Mouse (Mus musculus) liver, embryonic 15.5 days (tissue): ENCODE measurements around the gene Vcp. TPM values are rescaled to one million over a fixed set of nuclear protein-coding genes. Genes with fewer than 3 reads are reported as not detected.

Source experiments
- ATAC-seq: fragments of 200-750 bp; cut with Nextera tagmentation; 2 replicates; pipeline ENCODE4 v1.8.0; 2017; ENCODE audit warnings: moderate number of reproducible peaks, mild to moderate bottlenecking, moderate library complexity; ENCODE audit not compliant: insufficient read depth
- H3K27ac ChIP-seq: fragments of 300-500 bp; sonication (generic); replicated peaks from 2 replicates; pipeline ENCODE4 v1.5.1; 2015; ENCODE audit warnings: mild to moderate bottlenecking, inconsistent platforms
- H3K27me3 ChIP-seq: fragments of 300-500 bp; sonication (generic); 2 replicates; pipeline ENCODE4 v1.6.1; 2015; ENCODE audit warnings: mild to moderate bottlenecking, inconsistent platforms
- H3K36me3 ChIP-seq: fragments of 300-500 bp; sonication (generic); replicated peaks from 2 replicates; pipeline ENCODE4 v1.6.1; 2015; ENCODE audit warnings: moderate library complexity, mild to moderate bottlenecking, inconsistent platforms
- H3K4me1 ChIP-seq: fragments of 300-500 bp; sonication (generic); replicated peaks from 2 replicates; pipeline ENCODE4 v1.6.1; 2015; ENCODE audit warnings: inconsistent platforms
- H3K4me2 ChIP-seq: fragments of 300-500 bp; sonication (generic); 2 replicates; pipeline ENCODE4 v1.6.1; 2015; ENCODE audit warnings: moderate library complexity, mild to moderate bottlenecking, inconsistent platforms
- H3K4me3 ChIP-seq: fragments of 300-500 bp; sonication (generic); replicated peaks from 2 replicates; pipeline ENCODE4 v1.5.1; 2015; ENCODE audit warnings: mild to moderate bottlenecking, inconsistent platforms
- H3K9ac ChIP-seq: fragments of 300-500 bp; sonication (generic); 2 replicates; pipeline ENCODE4 v1.6.1; 2015; ENCODE audit warnings: moderate library complexity, mild to moderate bottlenecking, inconsistent platforms
- H3K9me3 ChIP-seq: fragments of 300-500 bp; sonication (generic); replicated peaks from 2 replicates; pipeline ENCODE4 v1.6.1; 2016; ENCODE audit warnings: inconsistent platforms
- WGBS: fragments of 180-500 bp; shearing (Covaris S2); methylation state at CpG from one replicate; pipeline ENCODE4 v1.1.7; 2015; ENCODE audit warnings: mixed read lengths; ENCODE audit not compliant: insufficient replicate concordance; 5-methylcytosine and 5-hydroxymethylcytosine counted together
- polyA plus RNA-seq: library from polyadenylated mRNA; unstranded; fragments of >200 nt; fragmentation: Nextera tagmentation; extraction: Ambion mirVana; gene quantifications from 2 replicates; pipeline ENCODE4 v1.2.1, GENCODE M21; 2015

The Vcp gene
- polyA plus RNA-seq, 1 experiment from 2014 or later = 204 TPM

DNA sequence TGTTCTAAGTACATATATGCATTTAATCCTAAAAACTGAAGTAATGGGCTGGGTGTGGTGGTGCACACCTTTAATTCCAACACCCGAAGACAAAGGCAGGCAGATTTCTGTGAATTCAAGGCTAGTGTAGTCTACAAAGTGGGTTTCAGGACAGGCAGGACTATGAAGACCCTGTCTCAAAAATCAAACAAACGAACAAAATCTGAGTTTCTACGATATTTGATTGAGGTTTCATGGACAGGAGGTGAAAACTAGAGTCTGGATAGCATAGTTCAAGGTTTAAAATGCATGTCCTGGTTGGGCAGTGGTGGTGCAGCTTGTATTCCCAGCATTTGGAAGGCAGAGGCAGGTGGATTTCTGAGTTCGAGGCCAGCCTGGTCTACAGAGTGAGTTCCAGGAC lies 31.0 kb downstream of the Vcp start, which contains the start of gene 1700022I11Rik:
Gene 1700022I11Rik, plus strand, starts transcription at position 301 of the 400 bp plus-strand sequence.
- WGBS = 48% methylated on average over 4 of the region's 4 CpGs
- ATAC-seq = no peak
- H3K4me2 ChIP-seq = no peak within 1 kb of the TSS

DNA sequence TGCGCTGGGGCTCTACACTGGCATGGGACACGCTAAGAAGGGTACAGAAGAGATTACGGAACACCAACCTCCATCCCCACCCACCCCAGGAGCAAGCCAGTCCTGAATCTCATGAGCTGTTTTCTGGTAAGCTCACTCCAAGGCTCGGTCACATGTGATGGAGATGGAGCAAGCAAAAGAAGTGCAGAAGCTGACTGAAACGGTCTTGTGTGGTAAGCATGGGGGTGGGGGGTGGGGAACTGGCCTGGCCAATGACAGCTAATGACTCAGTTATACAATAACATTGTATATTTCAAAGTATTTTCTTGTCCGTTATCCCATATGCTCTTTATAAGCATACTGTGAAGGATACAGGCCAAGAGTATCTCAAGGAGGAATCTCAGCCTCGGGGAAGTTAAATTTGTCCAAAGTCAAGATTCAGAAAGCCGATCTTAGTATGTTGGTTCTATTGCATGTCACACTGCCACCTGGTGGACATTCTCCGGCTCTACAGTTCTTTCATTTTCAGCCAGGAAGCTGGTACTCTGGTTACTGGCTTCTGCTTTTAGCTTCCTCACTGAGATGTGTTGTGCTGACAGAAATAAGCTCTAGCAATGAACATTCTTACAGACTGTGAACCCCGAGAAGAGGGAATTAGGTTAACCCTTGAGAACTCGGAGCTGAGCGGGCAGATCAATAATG lies 35.1 kb downstream of the Vcp start:
- Histone ChIP-seq H3K4me1 (peaks cover 7% of the 10 kb centered on the region), H3K27me3 (peaks cover 17% of the 10 kb centered on the region), H3K36me3 (no peaks in the 10 kb centered on the region), H3K4me2 (peak overlapping the region; percentile 43), H3K9ac (no peak overlapping the region), H3K27ac (no peak overlapping the region), H3K4me3 (no peak overlapping the region; the same call in 1 of the 2 replicates), H3K9me3 (no peaks in the 10 kb centered on the region)
- 11% methylated on average over 12 of the region's 12 CpGs for WGBS
- no peak for ATAC-seq

More for the DNA sequence above, 31.0 kb downstream of the Vcp start, which contains the start of gene 1700022I11Rik:
- H3K27ac ChIP-seq = no peak within 1 kb of the TSS
- H3K4me1 ChIP-seq = peaks cover 7% of the 10 kb centered on the region
- H3K4me3 ChIP-seq = no peak within 1 kb of the TSS
- no peak within 1 kb of the TSS for H3K9ac ChIP-seq
- H3K36me3 ChIP-seq = no peaks in the 10 kb centered on the region
- H3K27me3 ChIP-seq = peaks cover 9% of the 10 kb centered on the region
- no peaks in the 10 kb centered on the region for H3K9me3 ChIP-seq

DNA sequence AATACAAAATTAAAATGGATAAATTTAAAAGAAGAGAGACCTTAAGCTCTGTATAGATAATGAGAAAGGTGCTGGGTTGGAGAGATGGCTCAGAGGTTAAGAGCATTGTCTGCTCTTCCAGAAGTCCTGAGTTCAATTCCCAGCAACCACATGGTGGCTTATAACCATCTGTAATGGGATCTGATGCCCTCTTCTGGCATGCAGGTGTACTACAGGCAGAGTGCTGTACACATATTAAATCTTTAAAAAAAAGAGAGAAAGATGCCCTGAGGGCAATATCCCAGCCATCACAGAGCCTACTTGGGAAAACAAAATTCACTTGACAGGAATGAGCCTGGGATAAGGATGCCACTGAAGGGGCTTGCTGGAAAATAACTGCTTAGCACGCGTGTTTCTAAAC lies 36.8 kb downstream of the Vcp start:
- peaks cover 7% of the 10 kb centered on the region for H3K4me1 ChIP-seq
- H3K27me3 ChIP-seq = peaks cover 17% of the 10 kb centered on the region
- no peaks in the 10 kb centered on the region for H3K36me3 ChIP-seq
- no peak overlapping the region for H3K4me2 ChIP-seq
- no peak for ATAC-seq
- WGBS = 84% methylated on average over 2 of the region's 2 CpGs
- no peak overlapping the region for H3K27ac ChIP-seq
- no peaks in the 10 kb centered on the region for H3K9me3 ChIP-seq
- H3K4me3 ChIP-seq = no peak overlapping the region
- no peak overlapping the region for H3K9ac ChIP-seq

DNA sequence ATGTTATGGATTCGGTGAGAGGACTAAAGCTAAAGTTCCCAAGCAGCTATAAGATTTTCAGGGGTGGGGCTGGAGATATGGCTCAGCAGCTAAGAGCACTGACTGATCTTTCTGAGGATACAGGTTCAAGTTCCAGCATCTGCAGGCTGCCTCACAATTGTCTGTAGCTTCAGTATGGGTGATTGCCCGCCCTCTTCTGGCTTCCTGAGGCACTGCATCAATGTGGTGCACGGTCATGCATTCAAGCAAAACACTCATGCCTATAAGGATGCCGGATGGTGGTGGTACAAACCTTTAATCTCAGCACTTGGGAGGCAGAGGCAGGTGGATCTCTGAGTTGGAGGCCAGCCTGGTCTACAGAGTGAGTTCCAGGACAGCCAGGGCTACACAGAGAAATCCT lies 38.7 kb downstream of the Vcp start:
- no peak overlapping the region for H3K27ac ChIP-seq
- 15% methylated on average over 4 of the region's 4 CpGs for WGBS
- H3K4me3 ChIP-seq = no peak overlapping the region
- H3K4me1 ChIP-seq = peaks cover 7% of the 10 kb centered on the region
- H3K36me3 ChIP-seq = no peaks in the 10 kb centered on the region
- no peaks in the 10 kb centered on the region for H3K9me3 ChIP-seq
- ATAC-seq = no peak
- no peak overlapping the region for H3K9ac ChIP-seq
- H3K4me2 ChIP-seq = no peak overlapping the region
- peaks cover 17% of the 10 kb centered on the region for H3K27me3 ChIP-seq

DNA sequence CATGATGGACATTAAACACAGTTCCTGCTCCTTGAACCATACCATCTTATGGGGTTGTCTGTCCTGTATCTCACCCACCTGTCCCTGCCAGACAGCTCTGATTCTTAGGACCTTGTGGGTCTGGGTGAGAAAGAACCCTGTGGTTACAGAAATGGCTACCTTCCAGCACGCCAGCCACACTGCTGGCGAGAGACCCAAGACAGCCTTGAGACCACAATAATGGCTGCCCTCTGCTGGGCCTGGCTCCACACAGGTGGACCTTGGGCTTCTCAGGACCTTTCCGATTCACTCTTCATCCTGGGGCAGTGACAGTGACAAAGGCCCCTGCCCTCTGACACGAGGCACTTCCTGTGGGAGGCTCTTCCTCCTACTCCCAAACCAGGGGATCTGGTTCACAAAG lies 40.9 kb downstream of the Vcp start:
- peaks cover 8% of the 10 kb centered on the region for H3K27me3 ChIP-seq
- H3K27ac ChIP-seq = no peak overlapping the region
- no peak for ATAC-seq
- no peaks in the 10 kb centered on the region for H3K9me3 ChIP-seq
- H3K36me3 ChIP-seq = no peaks in the 10 kb centered on the region
- no peak overlapping the region for H3K4me3 ChIP-seq
- no peak overlapping the region for H3K9ac ChIP-seq
- no peak overlapping the region for H3K4me2 ChIP-seq
- no peaks in the 10 kb centered on the region for H3K4me1 ChIP-seq
- 44% methylated on average over 4 of the region's 4 CpGs for WGBS

DNA sequence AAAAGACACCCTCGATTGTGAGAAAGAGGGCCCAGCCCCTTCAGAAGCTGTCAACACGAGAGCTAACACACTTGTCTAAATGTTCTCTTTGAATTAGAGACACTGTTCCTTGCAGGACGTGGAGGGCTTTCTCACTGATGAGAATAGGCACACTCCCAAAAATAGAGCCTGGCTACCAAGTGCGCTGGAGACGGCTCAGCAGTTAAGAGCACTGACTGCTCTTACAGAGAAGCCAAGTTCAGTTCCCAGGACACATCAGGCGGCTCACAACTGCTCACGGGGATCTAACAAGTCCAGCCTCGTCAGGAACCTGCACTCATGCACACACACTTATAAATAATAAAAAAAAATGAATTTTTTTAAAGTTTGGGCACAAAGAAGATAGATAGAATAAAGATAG lies 41.4 kb downstream of the Vcp start:
- Histone ChIP-seq H3K27me3 (peaks cover 4% of the 10 kb centered on the region; the same call in 1 of the 2 replicates), H3K4me1 (no peaks in the 10 kb centered on the region; the same call in 1 of the 2 replicates), H3K4me3 (no peak overlapping the region), H3K27ac (no peak overlapping the region), H3K9me3 (no peaks in the 10 kb centered on the region), H3K4me2 (no peak overlapping the region), H3K36me3 (no peaks in the 10 kb centered on the region), H3K9ac (no peak overlapping the region)
- no peak for ATAC-seq
- 55% methylated on average over 8 of the region's 8 CpGs for WGBS

DNA sequence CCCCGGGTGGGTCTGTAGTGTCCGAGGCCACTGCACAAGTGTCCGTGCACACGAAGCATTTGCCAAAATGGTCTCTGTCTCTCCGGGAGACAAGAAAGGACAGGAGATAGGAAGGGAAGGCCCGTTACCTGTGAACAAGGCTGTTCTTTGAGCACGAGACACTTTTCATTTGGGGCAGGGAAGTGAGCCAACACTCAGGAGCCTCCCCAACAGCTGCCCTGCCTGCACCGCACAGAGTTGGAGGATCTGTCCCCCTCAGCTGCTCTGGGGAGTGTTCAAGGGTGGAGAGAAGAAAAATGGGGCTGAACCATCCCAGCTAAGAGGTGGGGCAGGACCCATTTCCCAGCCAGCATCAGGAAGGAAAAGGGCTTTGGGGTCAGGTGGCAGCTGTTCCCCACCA lies 42.3 kb downstream of the Vcp start:
- Histone ChIP-seq H3K9me3 (no peaks in the 10 kb centered on the region), H3K4me3 (no peak overlapping the region), H3K4me1 (no peaks in the 10 kb centered on the region; the same call in 1 of the 2 replicates), H3K27ac (no peak overlapping the region), H3K4me2 (no peak overlapping the region), H3K36me3 (no peaks in the 10 kb centered on the region), H3K27me3 (peaks cover 4% of the 10 kb centered on the region; the same call in 1 of the 2 replicates), H3K9ac (no peak overlapping the region)
- ATAC-seq = no peak
- 73% methylated on average over 8 of the region's 8 CpGs for WGBS

DNA sequence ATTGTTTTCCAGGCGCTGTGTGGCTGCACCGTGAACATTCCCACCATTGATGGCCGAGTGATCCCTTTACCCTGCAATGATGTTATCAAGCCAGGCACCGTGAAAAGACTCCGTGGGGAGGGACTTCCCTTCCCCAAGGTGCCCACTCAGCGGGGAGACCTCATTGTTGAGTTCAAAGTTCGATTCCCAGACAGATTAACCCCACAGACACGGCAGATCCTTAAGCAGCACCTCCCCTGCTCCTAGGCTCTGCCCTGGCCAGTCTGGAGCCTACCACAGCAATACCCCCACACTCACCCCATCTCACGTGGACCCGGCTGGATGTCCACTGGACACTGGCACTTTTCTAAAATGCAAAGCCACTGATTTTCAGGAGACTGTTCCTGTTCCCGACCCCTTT lies 43.0 kb downstream of the Vcp start:
- H3K27ac ChIP-seq = no peak overlapping the region

DNA sequence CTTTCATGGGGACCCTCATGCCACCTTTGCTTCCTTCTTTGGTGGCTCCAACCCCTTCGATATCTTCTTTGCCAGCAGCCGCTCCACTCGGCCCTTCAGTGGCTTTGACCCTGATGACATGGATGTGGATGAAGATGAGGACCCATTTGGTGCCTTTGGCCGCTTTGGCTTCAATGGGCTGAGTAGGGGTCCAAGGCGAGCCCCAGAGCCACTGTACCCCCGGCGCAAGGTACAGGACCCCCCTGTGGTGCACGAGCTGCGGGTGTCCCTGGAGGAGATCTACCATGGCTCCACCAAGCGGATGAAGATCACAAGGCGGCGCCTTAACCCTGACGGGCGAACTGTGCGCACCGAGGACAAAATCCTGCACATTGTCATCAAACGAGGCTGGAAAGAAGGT lies 43.7 kb downstream of the Vcp start:
- ATAC-seq = no peak
- no peaks in the 10 kb centered on the region for H3K36me3 ChIP-seq
- no peak overlapping the region for H3K27ac ChIP-seq
- 74% methylated on average over 17 of the region's 17 CpGs for WGBS
- peaks cover 12% of the 10 kb centered on the region for H3K27me3 ChIP-seq
- H3K4me2 ChIP-seq = no peak overlapping the region
- H3K4me3 ChIP-seq = no peak overlapping the region
- H3K9ac ChIP-seq = no peak overlapping the region
- H3K9me3 ChIP-seq = no peaks in the 10 kb centered on the region
- no peaks in the 10 kb centered on the region; the same call in 1 of the 2 replicates for H3K4me1 ChIP-seq

More for the DNA sequence above, 43.0 kb downstream of the Vcp start:
- Histone ChIP-seq H3K27me3 (peaks cover 6% of the 10 kb centered on the region; the same call in 1 of the 2 replicates), H3K4me2 (no peak overlapping the region), H3K9ac (no peak overlapping the region), H3K9me3 (no peaks in the 10 kb centered on the region), H3K4me3 (no peak overlapping the region), H3K36me3 (no peaks in the 10 kb centered on the region), H3K4me1 (no peaks in the 10 kb centered on the region; the same call in 1 of the 2 replicates)
- no peak for ATAC-seq
- WGBS = 59% methylated on average over 11 of the region's 11 CpGs

DNA sequence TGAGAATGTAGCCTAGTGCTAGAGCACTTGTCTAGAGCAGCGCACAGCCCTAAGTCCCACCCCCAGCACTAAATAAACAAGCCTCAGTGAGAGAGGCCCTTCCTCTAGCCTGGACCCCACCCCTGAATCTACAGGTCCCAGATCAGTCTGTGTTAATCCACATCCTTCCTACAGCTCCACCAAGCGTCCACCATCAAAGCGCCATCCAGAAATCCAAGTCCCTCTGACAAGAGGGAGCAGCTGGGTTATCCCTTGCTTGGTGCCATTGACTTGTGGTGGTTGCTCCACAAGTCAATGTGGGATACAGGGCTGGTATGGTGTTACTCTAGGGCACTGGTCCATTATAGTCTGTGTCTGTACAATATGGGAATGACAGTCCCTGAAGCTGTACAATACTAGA lies 45.1 kb downstream of the Vcp start:
- H3K4me2 ChIP-seq = no peak overlapping the region
- H3K9ac ChIP-seq = no peak overlapping the region
- 78% methylated on average over 3 of the region's 3 CpGs for WGBS
- ATAC-seq = no peak
- no peak overlapping the region for H3K27ac ChIP-seq
- peaks cover 26% of the 10 kb centered on the region for H3K27me3 ChIP-seq
- no peaks in the 10 kb centered on the region for H3K9me3 ChIP-seq
- H3K4me1 ChIP-seq = peaks cover 4% of the 10 kb centered on the region
- H3K36me3 ChIP-seq = no peaks in the 10 kb centered on the region
- H3K4me3 ChIP-seq = no peak overlapping the region

DNA sequence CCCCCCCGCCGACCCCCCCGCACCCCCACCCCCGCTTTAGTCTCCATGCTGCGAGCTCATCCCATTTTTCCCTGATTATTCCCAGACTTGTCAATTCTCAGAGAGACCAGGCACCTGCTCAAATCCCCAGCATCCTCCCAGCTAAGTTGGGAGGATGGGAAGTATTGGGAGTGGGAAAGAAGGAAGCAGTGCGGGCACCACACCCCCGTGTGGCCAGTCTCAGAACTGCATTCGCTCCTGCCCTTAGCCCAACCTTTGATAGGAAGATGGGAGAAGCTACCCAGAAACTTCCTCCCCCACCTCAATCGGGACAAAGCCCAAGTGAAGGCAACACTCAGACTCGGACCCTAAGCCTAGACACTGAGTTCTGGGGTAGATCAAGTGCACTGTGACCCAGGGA lies 46.0 kb downstream of the Vcp start:
- Histone ChIP-seq H3K4me2 (no peak overlapping the region), H3K36me3 (no peaks in the 10 kb centered on the region), H3K9me3 (no peaks in the 10 kb centered on the region), H3K9ac (no peak overlapping the region), H3K27ac (no peak overlapping the region), H3K27me3 (peaks cover 35% of the 10 kb centered on the region), H3K4me1 (peaks cover 12% of the 10 kb centered on the region), H3K4me3 (no peak overlapping the region)
- no peak for ATAC-seq
- 11% methylated on average over 10 of the region's 10 CpGs for WGBS
